Mouse (Mus musculus) heart, postnatal 4 days (tissue): ENCODE data around the gene Sf3a2. TPM values are rescaled to one million over a fixed set of nuclear protein-coding genes. Genes with fewer than 3 reads are reported as not detected.

ENCODE experiments used
- DNase-seq: peaks from one replicate; pipeline ENCODE4 v3.0.0; 2021
- total RNA-seq, 2 experiments: library from RNA; stranded (reverse); gene quantifications; 2 replicates each; pipeline ENCODE4 v1.2.3; 2021

Gene Sf3a2
- total RNA-seq, 2 experiments from 2014 or later = 46.0 to 51.7 TPM

DNA sequence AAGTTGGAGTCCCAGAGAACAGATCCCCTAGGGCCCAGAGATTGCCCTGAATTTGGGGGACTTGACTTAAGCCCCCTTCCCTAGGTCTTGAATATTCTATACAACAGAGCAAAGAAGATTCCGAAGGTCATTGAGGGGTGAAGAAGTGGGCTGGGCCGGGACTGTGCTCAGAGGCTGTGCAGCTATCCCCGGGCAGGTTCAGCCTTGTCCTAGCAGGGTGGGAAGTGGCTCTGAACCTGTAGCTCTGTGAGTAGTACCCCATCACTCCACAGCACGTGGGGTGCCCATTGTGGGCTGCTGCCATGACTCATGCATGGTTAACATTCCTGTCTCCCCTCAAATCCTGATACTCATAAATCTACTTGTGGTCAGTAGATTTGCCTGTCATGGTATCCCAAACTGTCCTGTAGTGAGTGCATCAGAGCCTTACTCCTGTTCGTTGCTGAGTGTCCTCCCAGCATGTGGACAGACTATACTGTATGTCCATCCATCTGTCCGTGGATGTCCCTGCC, 21.6 kb upstream of the Sf3a2 start:
- no peak for DNase-seq

DNA sequence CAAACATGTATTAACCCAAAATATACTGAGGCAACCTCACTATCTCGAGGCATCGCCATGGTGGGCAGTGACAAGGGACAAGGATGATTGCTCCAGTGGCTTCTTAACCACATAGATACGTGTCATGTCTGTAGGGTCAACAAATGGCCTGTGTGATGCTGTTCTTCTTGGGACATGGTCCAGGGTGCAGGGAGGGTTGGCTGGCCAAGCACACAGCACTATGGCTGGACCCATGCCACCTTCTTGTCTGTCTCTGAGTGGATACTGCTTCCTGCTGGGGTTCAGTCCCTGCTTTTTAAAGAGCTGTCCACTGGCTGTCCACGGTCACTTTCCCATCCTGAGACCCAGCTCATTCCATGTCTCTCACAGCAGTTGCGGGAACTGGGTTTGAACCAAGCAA, 20.9 kb upstream of the Sf3a2 start:
- DNase-seq = no peak

DNA sequence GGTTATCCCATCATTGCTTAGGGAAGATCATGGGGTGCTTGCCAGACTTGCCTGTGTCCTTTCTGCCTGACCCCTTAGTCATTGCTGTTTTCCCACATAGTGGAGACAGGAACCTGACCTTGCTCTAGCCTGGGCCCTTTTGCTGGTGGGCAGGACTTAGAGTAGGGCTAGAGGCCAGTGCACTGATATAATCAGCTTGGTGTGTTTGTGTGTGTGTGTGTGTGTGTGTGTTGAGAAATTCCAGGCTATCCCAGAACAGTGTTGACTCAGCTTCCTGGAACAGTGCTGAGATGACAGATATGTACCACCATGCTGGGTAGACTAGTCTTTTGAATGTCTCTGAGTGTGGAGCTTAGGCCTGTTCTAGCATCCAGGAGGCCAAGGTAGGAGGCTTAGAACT, 18.4 kb upstream of the Sf3a2 start:
- no peak for DNase-seq

DNA sequence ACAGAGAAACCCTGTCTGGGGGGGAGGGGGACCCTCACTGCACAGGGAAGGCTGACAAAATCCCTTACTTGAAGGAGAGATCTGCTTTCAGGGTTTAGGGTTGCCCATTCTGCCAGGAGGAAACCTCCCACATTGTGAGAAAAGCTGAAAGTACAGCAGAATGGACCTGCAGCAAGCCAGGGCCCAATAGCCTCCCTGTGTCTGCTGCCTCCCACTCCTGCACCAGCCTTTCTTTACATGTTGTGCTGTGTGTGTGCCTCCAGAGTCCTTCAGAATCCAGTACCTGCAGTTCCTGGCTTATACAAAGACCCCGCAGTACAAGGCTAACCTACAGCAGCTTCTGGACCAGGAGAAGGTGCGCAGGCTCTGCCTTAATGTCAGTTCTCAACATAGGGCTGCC, 13.7 kb upstream of the Sf3a2 start:
- no peak for DNase-seq

DNA sequence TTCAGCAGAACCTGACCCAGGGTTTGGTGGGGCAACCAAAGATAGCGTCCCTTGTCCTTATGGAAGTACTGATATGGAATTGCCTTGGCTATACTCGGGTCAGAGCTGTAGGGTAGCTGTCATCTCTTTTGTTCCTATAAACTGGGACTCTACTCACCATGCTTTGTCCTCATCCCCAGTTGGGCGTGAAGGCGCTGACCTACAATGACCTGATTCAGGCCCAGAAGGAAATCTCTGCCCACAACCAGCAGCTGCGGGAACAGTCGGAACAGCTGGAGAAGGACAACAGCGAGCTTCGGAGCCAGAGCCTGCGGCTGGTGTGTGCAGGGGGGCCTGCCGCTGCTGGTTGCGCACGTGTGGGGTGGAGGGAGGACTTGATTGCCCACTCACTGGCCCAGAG, 13.1 kb upstream of the Sf3a2 start:
- no peak for DNase-seq

DNA sequence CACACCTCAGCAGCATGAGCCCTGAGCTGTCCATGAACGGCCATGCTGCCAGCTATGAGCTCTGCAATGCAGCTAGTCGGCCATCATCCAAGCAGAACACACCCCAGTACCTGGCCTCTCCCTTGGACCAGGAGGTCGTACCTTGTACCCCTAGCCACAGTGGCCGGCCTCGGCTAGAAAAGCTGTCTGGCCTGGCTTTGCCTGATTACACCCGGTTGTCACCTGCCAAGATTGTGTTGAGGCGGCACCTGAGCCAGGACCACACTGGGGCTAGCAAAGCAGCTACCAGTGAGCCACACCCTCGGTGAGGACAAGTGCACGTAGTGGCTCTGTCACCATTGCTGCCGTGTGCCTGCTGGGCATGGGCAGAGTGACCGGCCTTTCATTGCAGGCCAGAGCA, 12.0 kb upstream of the Sf3a2 start:
- DNase-seq = no peak

DNA sequence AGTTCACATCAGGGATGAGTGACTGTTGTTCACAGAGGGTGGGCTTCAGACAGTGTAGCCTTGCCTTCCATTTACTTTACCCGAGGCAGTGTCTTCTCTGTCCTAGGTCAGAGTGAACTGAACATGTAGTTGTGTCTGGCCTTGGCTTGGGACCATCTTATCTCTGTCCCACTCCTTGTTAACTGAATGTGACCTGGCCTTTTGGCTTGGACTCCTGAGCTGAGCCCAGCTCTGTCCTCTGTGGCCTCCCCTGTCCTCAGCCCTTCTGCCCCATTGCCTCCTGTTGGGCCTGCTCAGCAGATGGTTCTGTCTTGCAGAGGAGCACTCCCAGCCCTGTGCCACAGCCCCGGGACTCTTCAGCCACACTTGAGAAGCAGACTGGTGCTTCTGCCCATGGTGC, 10.5 kb upstream of the Sf3a2 start:
- no peak for DNase-seq

DNA sequence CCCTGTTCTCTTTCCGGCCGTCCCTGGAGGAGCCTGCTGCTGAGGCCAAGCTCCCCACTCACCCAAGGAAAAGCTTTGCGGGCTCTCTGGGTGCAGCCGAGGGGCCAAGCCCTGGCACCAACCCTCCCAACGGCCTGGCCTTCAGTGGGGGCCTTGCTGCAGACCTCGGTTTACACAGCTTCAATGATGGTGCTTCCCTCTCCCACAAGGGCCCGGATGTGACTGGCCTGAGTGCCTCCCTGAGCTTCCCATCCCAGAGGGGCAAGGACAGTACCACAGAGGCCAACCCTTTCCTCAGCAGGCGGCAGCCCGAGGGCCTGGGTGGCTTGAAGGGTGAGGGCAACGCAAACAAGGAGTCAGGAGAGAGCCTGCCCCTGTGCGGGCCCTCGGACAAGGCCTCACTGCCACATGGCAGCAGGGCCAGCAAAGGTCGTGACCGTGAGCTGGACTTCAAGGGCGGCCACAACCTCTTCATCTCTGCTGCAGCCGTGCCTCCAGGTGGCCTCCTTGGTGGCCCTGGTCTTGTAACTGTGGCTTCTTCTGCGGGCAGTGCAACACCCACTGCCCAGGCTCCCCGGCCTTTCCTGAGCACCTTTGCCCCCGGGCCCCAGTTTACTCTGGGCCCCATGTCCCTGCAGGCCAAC, 7.1 kb upstream of the Sf3a2 start:
- DNase-seq = no peak

DNA sequence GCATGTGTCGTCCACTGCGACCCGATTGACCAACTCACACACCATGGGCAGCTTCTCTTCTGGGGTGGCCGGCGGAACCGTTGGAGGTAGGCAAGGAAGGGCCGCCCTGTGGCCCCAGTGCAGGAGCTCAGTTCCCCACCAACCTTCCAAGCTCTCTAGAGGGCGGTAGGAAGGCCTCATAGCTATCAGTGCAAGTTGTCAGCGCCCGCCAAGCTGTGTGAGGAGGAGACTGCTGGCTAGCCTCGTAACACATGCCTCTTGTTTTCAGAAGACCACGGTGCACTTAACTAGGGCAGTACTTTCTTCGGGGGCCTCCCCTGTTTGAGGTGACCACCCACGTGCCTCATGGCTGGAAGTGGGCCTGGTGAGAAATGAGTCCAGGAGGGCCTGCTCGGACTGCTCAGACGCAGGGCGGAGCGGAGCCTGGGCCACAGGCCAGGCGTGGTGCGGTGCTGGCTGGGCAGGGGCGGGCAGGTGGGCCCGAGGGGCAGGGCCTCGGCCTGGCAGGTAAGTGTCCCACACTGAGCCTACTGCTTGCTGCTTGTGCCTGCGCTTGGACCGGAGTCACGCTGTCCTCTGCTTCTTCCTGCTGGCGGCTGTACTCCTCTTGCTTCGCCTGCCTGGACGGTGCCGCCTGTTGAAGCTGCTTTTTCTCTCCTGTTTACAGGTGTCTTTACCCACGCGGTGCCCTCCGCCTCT, 6.4 kb upstream of the Sf3a2 start:
- no peak for DNase-seq

DNA sequence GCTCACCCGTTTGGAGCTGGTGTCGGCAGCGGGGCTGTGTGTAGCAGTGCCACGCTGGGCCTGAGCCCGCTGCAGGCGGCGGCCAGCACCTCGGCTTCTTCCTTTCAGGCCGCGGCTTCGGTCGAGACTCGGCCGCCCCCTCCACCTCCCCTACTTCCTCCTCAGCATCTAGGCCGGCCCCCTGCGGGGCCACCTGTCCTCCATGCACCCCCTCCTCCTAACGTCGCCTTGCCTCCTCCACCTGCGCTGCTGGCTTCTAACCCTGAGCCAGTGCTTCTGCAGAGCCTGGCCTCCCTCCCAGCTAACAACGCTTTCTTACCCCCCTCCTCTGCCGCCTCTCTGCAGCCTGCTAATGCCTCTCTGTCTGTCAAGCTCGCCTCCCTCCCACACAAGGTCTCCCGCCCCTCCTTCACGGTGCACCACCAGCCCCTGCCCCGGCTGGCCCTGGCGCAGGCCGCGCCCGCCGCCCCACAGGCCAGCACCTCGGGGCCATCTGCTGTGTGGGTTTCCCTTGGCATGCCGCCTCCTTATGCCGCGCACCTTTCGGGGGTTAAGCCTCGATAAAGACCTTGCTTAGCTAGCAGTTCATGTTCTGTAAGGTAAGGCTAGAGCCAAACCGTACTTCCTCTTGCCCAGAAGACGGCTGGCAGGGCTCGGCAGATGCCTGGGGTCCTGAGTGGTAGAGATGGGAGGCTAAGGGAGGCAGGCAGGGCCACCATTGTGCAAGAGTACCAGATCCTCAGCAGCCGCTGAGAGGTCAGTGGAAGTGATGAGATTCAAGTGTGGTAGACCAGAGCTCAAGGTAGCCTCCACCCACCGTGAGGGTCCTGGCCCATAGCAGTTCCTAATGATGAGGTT, 5.6 kb upstream of the Sf3a2 start:
- no peak for DNase-seq

DNA sequence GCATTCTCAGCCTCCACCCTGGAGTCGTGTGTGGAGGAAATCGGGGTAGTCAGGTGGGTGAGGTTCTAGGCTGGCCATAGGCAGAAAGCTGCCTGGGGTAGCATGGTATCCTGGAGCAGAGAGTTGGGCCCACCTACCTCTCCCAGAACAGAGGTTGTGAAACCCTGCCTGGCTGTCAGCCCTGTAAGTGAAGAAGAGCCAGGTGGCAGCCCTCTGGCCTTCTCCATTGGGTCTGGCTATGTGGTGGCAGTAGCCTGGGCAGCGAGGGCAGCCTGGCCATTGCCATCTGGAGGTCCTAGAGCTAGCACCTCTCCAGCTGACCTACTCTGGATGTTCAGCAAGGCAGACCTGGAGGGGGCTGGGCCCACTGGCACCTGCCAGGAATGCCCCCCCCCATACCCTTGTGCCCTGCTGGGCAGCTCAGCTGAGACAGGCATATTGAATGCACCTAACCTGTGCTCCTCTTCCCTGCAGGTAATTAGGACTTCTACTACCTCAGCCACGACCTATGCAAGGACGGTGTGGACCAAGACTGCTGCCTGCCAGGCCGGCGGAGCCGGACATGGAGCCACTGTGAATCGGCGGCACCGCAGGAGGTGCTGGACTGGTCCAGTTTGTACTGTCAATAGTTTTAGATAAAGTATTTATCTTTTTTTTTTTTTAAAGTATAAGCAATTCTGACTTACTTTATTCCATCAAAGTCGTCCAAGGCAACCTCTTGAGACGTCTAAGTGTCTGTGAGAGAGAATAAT, 4.8 kb upstream of the Sf3a2 start:
- DNase-seq = no peak

DNA sequence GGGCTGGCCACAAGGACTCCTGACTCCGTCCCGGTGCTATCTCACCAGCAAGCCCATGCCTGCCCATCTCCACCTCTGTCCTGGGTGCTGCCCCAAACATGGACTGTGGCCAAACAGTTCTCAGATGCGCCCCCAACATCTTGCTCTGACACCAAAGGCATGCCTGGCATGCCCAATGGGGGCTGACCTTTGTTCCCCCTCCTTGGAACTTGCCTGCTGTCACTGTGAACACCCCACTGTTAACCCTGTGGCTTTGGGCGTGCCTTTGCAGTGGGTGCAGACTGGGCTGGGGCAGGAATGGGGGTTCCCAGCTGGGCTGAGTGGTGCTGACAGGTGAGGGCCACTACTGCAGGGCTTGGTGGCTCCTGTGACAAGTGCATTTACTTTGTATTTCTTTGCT, 4.2 kb upstream of the Sf3a2 start:
- no peak for DNase-seq

DNA sequence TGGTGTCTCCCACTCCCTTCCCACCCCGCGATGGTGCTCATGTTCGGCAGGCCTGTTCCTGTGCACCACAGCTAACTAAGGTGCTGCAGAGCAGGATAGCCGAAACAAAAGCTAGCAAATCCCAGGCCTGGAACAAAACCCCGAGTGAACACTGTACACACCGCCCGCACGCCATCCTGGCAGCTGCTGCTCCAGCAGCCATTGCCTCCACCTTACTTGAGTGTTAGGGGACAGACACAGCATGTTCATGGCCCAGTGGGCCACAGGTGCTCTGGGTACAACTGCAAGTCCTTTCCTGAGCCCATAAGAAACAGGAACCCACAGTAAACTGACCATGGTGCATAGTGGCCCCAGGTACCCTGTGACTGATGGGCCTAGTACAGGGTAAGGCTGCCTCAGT, 3.2 kb upstream of the Sf3a2 start:
- DNase-seq = no peak

DNA sequence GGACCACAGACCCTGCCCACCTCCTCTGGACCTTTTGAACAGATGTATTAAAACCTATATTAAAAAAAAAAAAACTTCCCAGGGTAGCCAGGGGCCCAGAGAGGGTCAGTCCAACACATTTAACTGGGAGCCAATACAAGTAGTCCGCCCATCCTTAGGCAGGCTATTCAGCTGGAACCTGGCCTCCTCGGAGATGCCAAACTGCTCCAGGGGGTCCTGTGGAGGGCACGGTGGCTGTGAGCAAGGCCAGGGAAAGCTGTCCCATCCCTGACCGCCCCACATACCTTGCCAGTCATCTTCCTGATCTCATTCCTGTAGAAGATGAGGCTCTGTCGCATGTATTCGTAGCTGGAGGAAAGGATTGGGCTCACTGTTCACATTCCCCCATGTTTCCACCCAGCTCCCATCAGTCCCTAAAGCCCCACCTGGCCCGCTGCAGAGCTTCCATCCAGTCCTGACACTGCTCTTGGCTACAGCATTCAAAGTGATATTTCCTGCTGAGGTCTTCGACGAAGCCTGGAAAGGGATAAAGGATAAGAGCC, 1.6 kb upstream of the Sf3a2 start:
- no peak for DNase-seq

DNA sequence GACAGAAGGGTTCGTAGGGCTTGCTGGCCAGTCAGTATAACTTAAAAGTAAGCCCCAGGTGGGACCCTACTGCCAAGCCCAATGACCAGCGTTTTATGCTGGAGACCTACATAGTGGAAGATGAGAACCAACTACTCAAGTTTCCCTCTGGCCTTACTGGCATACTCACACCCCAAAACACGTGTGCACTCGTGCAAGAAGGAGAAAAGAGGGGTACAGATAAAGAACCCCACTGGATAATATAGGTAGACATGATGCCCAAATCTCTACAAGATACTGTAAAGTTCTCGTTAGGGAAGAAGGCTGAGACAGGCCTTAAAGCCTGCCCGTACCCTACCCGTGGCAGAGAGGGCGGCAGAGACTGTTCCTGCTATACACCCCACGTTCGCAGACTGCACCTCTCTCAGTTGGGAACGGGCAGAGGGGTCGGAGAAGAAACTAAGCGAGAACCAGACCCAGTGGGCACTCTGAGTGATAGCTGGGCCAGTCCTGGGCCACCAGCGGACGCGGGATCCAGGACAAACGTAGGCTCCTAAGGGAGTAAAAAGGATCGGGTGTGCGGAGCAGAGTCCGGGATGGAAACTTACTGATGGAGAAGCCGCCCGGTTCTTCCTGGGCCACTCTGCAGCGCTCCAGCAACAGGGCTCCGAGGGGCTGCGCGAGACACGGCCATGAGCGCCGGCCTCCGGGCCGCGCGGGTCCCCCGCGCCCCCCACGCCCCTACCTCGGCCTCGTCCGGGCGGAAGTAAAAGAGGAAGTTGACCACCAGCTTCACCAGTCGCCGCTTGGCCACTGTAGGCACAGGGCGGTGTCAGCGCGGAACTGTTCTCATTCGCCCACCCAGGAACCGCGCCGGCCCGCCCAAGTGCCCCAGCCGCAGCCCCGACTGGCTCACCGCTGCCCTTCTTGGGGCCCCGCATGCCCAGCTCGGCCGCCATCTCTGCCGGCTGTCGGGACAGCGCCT, 530 bp upstream of the Sf3a2 start:
- DNase-seq = no peak

DNA sequence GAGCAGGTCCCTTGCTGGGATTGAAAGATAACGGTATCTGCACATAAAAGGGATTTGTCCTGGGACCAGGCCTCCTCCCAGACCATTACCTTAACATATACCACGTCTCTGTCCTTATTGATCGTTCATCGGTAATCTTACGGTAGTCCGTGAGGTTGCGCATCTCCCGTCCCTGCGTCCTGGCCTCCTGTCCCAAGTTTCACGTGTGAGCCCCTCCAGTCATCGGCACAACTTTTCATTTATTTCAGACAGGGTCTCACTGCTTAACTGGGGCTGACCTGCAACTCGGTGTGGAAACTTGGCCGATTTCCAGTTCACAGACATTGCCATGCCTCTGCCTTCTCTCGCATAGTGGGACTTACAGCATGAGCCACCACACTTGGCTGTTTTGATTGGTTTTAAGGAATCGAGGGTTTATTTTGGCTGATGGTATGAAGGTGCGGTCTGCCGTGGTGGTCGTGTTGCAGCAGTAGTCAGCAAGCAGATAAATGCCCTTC, 1.1 kb downstream of the Sf3a2 start:
- no peak for DNase-seq

DNA sequence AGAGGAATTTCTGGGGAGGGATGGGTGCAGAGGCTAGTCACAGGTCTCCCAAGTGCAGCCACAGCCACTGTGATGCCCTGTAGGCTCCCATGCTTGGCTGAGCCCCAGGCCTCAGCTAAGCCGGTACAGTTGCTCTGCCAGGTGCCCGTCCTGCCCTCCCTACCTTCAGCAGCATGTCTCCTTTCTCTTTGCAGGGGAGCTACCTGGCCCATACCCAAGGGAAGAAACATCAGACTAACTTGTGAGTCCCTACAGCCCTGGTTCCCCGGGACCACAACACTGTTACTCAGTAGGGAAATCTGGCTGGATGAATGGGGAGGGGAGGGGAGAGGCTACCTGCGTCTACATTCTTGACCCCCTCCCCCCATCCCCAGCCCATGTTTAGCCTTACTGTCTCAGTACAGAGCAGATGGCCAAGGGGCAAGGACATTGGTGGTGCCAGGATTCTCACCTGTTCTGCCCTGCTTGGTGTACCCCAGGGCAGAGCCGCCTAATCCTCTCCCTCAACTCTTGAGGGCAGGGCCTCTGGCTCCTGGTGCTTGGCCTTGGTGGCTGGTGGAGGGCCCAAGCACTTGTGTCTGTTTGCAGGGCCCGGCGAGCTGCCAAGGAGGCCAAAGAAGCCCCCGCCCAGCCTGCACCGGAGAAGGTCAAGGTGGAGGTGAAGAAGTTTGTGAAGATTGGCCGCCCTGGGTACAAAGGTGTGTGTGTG, 4.4 kb downstream of the Sf3a2 start:
- no peak for DNase-seq

DNA sequence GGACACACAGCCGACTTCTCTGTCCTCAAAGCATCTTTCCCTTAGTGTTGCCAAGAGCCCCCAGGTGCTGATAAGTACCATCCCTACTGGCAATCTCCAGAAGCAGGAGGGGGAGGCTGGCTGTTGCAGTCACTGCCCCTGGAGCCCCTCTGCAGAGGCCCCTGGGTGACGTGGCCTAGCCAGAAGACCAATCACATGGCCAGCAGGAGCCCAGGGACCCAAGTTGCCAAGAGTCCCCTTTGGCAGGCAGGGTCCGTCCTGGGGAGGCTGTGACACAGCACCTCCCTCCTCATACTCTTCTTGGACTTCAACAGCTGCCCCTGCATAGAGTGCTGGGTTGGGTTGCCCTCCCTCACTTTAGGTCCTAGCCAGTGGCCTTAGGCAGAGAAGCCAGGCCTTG, 5.0 kb downstream of the Sf3a2 start:
- DNase-seq = no peak

DNA sequence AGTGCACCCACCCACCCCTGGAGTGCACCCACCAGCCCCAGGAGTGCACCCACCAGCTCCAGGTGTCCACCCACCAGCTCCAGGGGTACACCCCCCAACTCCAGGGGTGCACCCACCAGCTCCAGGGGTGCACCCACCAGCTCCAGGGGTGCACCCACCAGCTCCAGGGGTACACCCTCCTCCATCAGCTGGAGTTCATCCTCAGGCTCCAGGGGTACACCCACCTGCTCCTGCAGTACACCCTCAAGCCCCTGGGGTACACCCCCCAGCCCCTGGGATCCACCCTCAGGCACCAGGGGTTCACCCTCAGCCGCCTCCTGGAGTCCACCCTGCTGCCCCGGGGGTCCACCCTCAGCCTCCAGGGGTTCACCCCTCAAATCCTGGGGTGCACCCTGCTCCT, 6.3 kb downstream of the Sf3a2 start:
- no peak for DNase-seq

DNA sequence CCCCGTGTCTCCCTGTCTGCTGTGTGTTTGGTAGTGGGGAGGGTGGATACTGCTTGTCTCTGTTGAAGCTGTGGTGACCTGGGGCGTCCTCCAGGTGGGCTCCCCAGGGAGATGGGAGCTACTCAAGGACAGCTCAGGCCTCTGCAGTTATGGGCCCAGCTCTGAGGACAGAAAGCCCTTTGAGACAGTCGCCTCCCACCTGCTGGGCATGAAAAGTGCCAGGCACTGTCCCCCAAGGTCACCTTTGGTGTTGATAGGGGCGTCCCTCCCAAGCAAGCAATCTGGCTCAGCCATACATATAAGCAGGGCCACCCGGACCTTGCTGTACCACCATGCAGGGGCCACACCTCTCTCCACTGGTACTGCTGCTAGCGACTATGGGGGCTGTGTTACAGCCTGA, 6.9 kb downstream of the Sf3a2 start, which contains the start of gene Amh:
TSS of gene Amh (plus strand) at position 328 of the 400 bp plus-strand sequence.
- DNase-seq = no peak
